Mouse (Mus musculus) thymus, adult 2 months (tissue): ENCODE data around the gene Arhgdia.

Source experiments
- CTCF ChIP-seq: fragments of 200-500 bp; IDR thresholded peaks from 2 replicates; pipeline ENCODE4 v1.5.1; 2012; ENCODE audit warnings: mild to moderate bottlenecking, control low read depth, low read length, moderate library complexity, borderline replicate concordance; ENCODE audit not compliant: control insufficient read depth, poor library complexity, insufficient read depth; ENCODE audit errors: extremely low read depth
- POLR2A ChIP-seq: fragments of 200-500 bp; IDR thresholded peaks from 2 replicates; pipeline ENCODE4 v1.6.1; 2012; ENCODE audit warnings: mild to moderate bottlenecking, low read length, control low read depth, moderate library complexity; ENCODE audit not compliant: control insufficient read depth, poor library complexity, insufficient read depth; ENCODE audit errors: extremely low read depth

DNA sequence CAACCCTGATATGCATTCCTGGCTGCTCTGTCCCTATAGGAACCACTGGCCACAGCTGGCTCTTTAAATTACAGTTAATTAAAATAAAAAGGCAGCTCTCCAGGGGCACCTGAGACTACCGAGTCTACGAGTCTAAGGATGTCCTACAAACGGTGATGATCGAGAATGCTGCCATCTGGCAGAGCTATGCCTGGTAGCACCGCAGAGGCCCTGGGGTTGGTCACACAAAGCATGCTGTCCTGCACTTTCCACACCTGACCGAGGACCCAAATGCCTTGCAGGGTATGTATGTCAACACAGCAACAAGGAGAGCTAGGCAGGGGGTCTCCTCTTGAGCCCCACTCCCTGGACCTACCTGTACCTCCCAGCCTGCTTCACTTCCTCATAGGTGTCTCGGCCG, 32.6 kb upstream of the Arhgdia start:
- TF ChIP-seq CTCF (no peak), POLR2A (no peak)
